Mouse (Mus musculus) thymus, postnatal 36 days (tissue): ENCODE results near the gene Gm20441.
"Not testable (repeated sequence)": the region's sequence is repeated elsewhere in the genome, so short reads cannot be mapped to it uniquely, and the experiment has no call there.

Experiments
- DNase-seq, 2 experiments: peaks; one replicate each; pipeline ENCODE4 v3.0.0; 2022; ENCODE audit warnings: mixed read lengths in 2 of 2

Gm20441 gene

GRCm38 (mm10) chr10:75779206-75780174 is 1.3 kb downstream of the Gm20441 start:
- DNase-seq, result no peak

GRCm38 (mm10) chr10:75777885-75778284 is 2.9 kb downstream of the Gm20441 start:
- no peak for DNase-seq

GRCm38 (mm10) chr10:75776562-75776961 is 4.2 kb downstream of the Gm20441 start:
- no peak for DNase-seq

- DNase-seq, result no peak
Observed at GRCm38 (mm10) chr10:75774587-75774986, 6.2 kb downstream of the Gm20441 start.

GRCm38 (mm10) chr10:75774102-75774501 is 6.7 kb downstream of the Gm20441 start:
- DNase-seq, result no peak

- DNase-seq, result peak; percentile 82 to 89
Observed at GRCm38 (mm10) chr10:75772795-75773664, 7.7 kb downstream of the Gm20441 start, which contains the start of gene Ddt. TSS of gene Ddt (minus strand) at chr10:75773414.

GRCm38 (mm10) chr10:75767756-75768155 is 13.0 kb downstream of the Gm20441 start:
- not testable (repeated sequence) for DNase-seq

GRCm38 (mm10) chr10:75766856-75767255 is 13.9 kb downstream of the Gm20441 start:
- DNase-seq, result no peak

GRCm38 (mm10) chr10:75764519-75765473 is 16.0 kb downstream of the Gm20441 start:
- peak; percentile 63 to 68 for DNase-seq

- peak; percentile 95 to 97 for DNase-seq
Observed at GRCm38 (mm10) chr10:75763682-75764518, 16.9 kb downstream of the Gm20441 start, which contains the start of gene Cabin1. TSS of gene Cabin1 (minus strand) at chr10:75764341.

- no peak for DNase-seq
Observed at GRCm38 (mm10) chr10:75762413-75762812, 18.3 kb downstream of the Gm20441 start.

GRCm38 (mm10) chr10:75760311-75760710 is 20.4 kb downstream of the Gm20441 start:
- no peak for DNase-seq

GRCm38 (mm10) chr10:75756719-75757118 is 24.0 kb downstream of the Gm20441 start:
- DNase-seq, result no peak

- peak; percentile 69 to 76 for DNase-seq
Observed at GRCm38 (mm10) chr10:75744017-75744416, 36.7 kb downstream of the Gm20441 start.

- DNase-seq, result no peak
Observed at GRCm38 (mm10) chr10:75743369-75743768, 37.4 kb downstream of the Gm20441 start.

- no peak for DNase-seq
Observed at GRCm38 (mm10) chr10:75740866-75741265, 39.9 kb downstream of the Gm20441 start.

GRCm38 (mm10) chr10:75725449-75725848 is 55.3 kb downstream of the Gm20441 start:
- DNase-seq, result no peak
